Mouse (Mus musculus): ENCODE measurements around the gene Gm9964. TPM values are rescaled to one million over a fixed set of nuclear protein-coding genes. Genes with fewer than 3 reads are reported as not detected.
"Not testable (repeated sequence)": the region's sequence is repeated elsewhere in the genome, so short reads cannot be mapped to it uniquely, and the experiment has no call there.

The Gm9964 gene
- polyA plus RNA-seq, 1 experiment from 2014 or later: not detected

DNA sequence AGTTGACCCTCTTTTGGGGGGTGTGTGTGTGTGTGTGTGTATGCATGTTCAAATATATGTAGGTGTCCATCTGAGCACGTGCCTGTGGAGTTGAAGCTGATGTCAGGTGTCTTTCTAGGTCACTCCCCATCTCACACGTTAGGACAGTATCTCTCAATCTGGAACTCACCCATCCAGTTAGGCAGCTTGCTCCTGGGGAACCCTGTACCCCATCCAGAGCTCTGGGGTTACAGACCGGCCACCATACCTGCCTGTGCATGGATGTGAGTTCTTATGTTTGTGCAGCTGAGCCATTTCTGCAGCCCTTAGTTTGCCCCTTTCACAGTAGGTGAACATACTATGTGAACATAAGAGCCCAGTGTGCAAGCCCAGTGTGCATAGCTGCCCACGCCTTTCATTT lies 23.7 kb downstream of the Gm9964 start:
- Histone ChIP-seq H3K4me2 (replicated peaks) (no peak overlapping the region), H3K36me3 (no peaks in the 10 kb centered on the region), H3K9me3 (no peaks in the 10 kb centered on the region), H3K27ac (no peak overlapping the region), H3K27me3 (replicated peaks) (no peaks in the 10 kb centered on the region), H3K4me3 (no peak overlapping the region), H3K4me1 (no peaks in the 10 kb centered on the region), H3K9ac (no peak overlapping the region)
- WGBS: 67% methylated on average over 4 of the region's 4 CpGs
- no peak for ATAC-seq (ENCODE audit: low FRiP score, low read depth)

DNA sequence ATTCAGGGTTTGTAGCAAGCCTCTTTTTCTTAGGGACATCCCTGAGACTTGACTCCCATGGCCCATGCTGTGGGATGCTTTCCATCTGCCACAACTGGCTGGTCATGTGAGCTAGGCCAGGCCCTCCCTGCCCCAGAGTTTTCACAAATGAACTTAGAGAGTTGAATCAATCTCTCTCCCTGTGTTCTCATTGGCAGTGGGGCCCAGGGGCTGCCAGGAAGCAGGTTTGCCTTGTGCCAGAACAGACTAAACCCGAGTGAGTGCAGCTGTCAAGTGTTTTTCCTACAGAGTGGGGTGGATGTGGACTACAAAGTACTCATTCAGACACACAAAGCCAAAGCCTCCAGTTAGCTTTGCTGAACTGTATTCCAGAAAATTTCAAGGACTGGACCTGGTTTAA lies 29.5 kb downstream of the Gm9964 start:
- Histone ChIP-seq H3K27me3 (replicated peaks) (no peaks in the 10 kb centered on the region), H3K9me3 (no peaks in the 10 kb centered on the region), H3K4me1 (no peaks in the 10 kb centered on the region), H3K27ac (no peak overlapping the region), H3K36me3 (no peaks in the 10 kb centered on the region), H3K9ac (no peak overlapping the region), H3K4me2 (replicated peaks) (no peak overlapping the region), H3K4me3 (no peak overlapping the region)
- ATAC-seq (ENCODE audit: low FRiP score, low read depth): no peak
- WGBS: 26% methylated on average over 1 of the region's 1 CpGs

DNA sequence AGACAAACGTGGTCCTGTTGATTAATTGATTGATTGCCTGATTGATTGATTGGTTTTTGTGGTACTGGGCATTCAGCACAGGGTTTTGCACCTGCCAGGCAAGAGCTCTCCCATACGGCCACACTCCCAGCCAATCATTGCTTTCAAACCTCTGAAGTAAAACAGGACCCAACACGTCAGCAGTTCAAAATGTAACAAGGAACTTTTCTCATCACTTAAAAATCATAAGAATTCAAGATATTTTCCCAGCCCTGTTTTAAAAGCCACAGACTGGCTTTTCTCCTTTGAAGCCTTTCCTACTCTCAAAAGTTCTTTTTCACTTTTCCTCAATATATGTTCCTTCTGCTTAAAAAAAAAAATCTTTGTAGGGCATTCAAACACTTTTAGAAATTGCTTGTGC lies 32.3 kb downstream of the Gm9964 start:
- H3K4me1 ChIP-seq: no peaks in the 10 kb centered on the region
- 57% methylated on average over 3 of the region's 3 CpGs for WGBS
- H3K9me3 ChIP-seq: no peaks in the 10 kb centered on the region
- no peaks in the 10 kb centered on the region for H3K27me3 ChIP-seq (replicated peaks)
- no peak overlapping the region for H3K9ac ChIP-seq
- H3K4me2 ChIP-seq (replicated peaks): no peak overlapping the region
- no peak overlapping the region for H3K27ac ChIP-seq
- H3K36me3 ChIP-seq: no peaks in the 10 kb centered on the region
- ATAC-seq (ENCODE audit: low FRiP score, low read depth): no peak
- H3K4me3 ChIP-seq: no peak overlapping the region

DNA sequence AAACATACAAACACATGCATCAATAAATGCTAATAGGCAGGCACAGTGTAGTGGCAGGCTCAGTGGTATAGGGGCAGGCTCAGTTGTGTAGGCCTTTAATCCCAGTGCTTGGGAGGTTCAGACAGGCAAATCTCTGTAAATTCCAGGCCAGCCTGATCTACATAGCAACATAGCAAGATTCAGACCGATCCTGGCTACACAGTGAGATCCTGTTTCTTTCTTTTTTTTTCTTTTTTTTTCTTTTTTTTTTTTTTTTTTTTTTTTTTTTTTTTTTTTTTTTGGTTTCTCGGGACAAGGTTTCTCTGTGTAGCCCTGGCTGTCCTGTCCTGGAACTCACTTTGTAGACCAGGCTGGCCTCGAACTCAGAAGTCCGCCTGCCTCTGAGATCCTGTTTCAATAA lies 36.6 kb downstream of the Gm9964 start:
- not testable (repeated sequence) for H3K27ac ChIP-seq; H3K4me3 ChIP-seq; H3K9ac ChIP-seq; H3K4me2 ChIP-seq (replicated peaks); ATAC-seq (ENCODE audit: low FRiP score, low read depth); H3K36me3 ChIP-seq; H3K4me1 ChIP-seq; H3K9me3 ChIP-seq; H3K27me3 ChIP-seq (replicated peaks)
- 87% methylated on average over 4 of the region's 4 CpGs for WGBS

DNA sequence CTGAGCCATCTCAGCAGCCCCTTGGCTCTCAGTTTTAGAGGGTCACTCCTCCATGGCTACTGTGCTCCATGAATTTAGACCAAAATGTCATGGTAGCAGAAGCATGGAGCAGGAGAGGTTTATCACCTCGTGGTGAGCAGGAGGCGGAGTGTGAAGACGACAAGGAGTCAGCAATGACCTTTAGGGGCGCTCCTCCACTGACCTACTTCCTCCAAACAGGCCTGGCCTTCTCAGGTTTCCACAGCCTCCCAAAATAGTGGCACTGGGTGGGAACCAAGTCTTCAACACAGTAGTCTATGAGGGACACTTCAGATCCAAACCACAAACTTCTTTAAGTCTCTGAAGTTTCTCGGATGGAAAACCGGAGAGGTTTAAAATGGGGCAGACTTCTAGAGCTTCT lies 38.0 kb downstream of the Gm9964 start:
- no peak for ATAC-seq (ENCODE audit: low FRiP score, low read depth)
- H3K27me3 ChIP-seq (replicated peaks): no peaks in the 10 kb centered on the region
- no peaks in the 10 kb centered on the region for H3K36me3 ChIP-seq
- H3K27ac ChIP-seq: no peak overlapping the region
- H3K4me1 ChIP-seq: no peaks in the 10 kb centered on the region
- no peak overlapping the region for H3K9ac ChIP-seq
- H3K9me3 ChIP-seq: no peaks in the 10 kb centered on the region
- WGBS: 75% methylated on average over 6 of the region's 6 CpGs
- H3K4me2 ChIP-seq (replicated peaks): no peak overlapping the region
- no peak overlapping the region for H3K4me3 ChIP-seq

DNA sequence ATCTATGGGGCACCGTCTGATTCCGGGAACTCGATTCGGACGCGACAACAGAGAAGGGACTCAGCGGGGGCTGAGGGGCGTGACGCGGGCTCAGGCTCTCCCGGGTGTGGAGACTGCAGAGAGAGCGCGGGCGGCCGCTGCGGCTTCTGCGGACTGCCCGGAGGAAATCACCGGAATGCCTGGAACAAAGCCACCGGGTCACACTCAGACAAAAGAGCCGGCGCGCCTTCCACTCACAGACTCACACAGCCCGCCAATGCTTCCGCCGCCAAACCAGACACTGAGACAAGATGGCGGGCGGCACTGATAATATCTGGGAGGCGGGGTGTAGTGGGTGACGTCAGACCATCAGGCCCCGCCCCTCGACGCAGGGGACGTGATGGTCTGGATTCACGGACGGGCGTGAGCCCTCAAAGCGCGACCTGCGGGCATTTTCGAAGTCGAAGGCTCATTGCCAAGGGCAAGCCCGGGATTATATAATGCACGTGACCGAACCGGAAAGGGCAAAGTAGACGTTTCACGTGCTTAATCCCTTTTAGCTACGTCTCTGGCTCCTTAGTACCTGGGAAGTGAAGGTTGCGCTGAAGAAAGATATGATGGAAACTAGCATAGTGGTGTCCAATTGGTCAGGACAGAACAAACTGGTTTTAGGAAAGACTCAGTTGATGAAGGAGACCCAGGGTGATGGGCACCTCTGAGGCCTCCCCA lies 42.2 kb downstream of the Gm9964 start, which contains the start of gene Wsb1:
Gene Wsb1, minus strand, starts transcription at position 281 of the 708 bp plus-strand sequence.
- Histone ChIP-seq H3K4me3 (peak within 1 kb of the TSS; percentile 89), H3K4me1 (peaks cover 18% of the 10 kb centered on the region), H3K27ac (peak within 1 kb of the TSS; percentile 92), H3K4me2 (replicated peaks) (peak within 1 kb of the TSS; percentile 79), H3K9me3 (no peaks in the 10 kb centered on the region), H3K9ac (peak within 1 kb of the TSS; percentile 94), H3K36me3 (peaks cover 17% of the 10 kb centered on the region), H3K27me3 (replicated peaks) (no peaks in the 10 kb centered on the region)
- peak; percentile 97 for ATAC-seq (ENCODE audit: low FRiP score, low read depth)
- 2% methylated on average over 50 of the region's 50 CpGs for WGBS

DNA sequence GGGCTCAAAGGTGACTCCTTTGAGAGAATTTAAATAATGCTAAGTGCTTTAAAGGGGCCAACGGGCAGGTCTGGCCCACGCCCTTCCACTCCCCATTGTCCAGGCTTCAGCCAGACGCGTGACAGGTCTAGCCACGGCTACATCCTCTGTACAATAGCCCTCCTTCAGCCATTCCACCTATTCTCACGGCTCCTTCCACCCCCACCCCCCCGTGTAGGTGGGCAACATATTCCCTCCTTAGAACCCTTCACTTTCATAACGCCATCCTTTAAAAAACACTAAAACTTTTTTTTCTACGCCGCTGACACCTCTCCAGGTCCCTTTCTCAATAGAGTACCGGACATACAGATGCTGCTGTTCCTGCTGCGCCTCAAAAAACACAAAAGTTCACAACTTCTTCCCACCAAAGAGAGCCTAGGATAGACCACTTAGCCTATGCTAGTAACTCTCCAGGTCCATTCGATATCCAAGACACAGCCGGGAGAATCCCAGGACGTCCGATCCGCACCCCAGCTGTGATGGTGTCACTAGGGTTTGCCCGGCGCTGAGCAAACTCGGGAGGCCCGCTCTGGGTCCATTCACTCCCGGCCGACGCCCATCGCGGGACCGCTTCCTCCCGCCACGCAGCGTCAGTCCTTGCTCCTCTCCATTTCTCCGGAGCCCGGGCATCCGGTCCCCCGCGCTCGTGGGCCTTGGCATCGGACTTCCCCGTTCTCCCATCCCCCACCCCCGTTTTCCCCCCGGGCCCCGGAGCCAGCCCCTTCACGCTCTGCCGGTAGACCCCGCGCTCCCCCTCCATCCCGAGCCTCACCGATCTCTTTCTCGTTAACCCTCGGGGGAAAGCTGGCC lies 42.9 kb downstream of the Gm9964 start:
- Histone ChIP-seq H3K4me1 (peaks cover 18% of the 10 kb centered on the region), H3K9me3 (no peaks in the 10 kb centered on the region), H3K27me3 (replicated peaks) (no peaks in the 10 kb centered on the region), H3K4me3 (peak overlapping the region; percentile 89), H3K4me2 (replicated peaks) (peak overlapping the region; percentile 79), H3K27ac (peak overlapping the region; percentile 92), H3K9ac (peak overlapping the region; percentile 94), H3K36me3 (peaks cover 22% of the 10 kb centered on the region)
- peak; percentile 57 for ATAC-seq (ENCODE audit: low FRiP score, low read depth)
- WGBS: 2% methylated on average over 49 of the region's 49 CpGs

DNA sequence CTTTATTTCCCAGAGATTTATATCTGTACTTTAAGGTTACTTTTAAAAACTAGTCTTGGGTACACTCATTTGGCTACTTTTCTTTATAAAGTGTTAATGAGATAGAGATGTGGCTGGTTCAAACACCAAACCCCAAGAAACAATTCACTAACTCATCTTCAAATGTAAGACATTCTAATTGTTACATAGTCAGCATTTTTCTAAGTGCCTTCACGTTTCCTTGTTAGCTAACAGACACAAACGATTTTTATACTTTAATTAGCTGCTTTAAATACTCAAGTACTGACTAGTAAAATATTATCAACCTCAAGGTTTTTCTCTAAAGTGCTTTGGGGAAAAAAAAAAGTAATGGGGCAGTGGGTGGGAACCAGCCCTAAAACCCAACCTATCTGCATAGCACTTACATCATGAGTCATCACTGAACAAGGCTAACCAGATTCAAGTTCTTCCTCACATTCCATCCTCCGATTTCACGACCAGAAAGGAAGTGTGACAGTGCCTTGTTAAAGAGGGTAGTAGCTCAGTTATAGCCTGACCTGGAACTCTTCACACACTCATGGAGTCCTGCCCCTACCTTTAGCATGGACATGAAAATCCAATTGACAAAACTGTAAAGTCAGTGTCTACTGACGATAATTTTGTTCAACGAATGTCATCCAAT lies 43.7 kb downstream of the Gm9964 start:
- peak overlapping the region; percentile 79 for H3K4me2 ChIP-seq (replicated peaks)
- 35% methylated on average over 6 of the region's 6 CpGs for WGBS
- peak overlapping the region; percentile 94 for H3K9ac ChIP-seq
- peaks cover 23% of the 10 kb centered on the region for H3K36me3 ChIP-seq
- H3K9me3 ChIP-seq: no peaks in the 10 kb centered on the region
- H3K27ac ChIP-seq: no peak overlapping the region
- H3K27me3 ChIP-seq (replicated peaks): no peaks in the 10 kb centered on the region
- peaks cover 18% of the 10 kb centered on the region for H3K4me1 ChIP-seq
- peak overlapping the region; percentile 89 for H3K4me3 ChIP-seq
- ATAC-seq (ENCODE audit: low FRiP score, low read depth): no peak

Other genes with a start within 250 kb of the Gm9964 start
- 3.7 and 5.7 TPM in 2 replicates for gene Ksr1, start 150.5 kb downstream of the Gm9964 start, polyA plus RNA-seq (2016; fragmentation: Nextera tagmentation; extraction: Ambion mirVana)
- gene Wsb1, start 42.2 kb downstream of the Gm9964 start, polyA plus RNA-seq (2016; fragmentation: Nextera tagmentation; extraction: Ambion mirVana): 512 and 565 TPM in 2 replicates
- 8.2 and 9.0 TPM in 2 replicates for gene Nf1, start 42.8 kb upstream of the Gm9964 start, polyA plus RNA-seq (2016; fragmentation: Nextera tagmentation; extraction: Ambion mirVana)
- gene Omg, start 207.2 kb upstream of the Gm9964 start, polyA plus RNA-seq (2016; fragmentation: Nextera tagmentation; extraction: Ambion mirVana): 0.61 and 0.72 TPM in 2 replicates
- 0.37 TPM in 1 of 2 replicates, not detected in the other for gene Evi2b, start 226.9 kb upstream of the Gm9964 start, polyA plus RNA-seq (2016; fragmentation: Nextera tagmentation; extraction: Ambion mirVana)
- 0.74 and 1.3 TPM in 2 replicates for gene Evi2, start 233.7 kb upstream of the Gm9964 start, polyA plus RNA-seq (2016; fragmentation: Nextera tagmentation; extraction: Ambion mirVana)
- gene Evi2a, start 233.7 kb upstream of the Gm9964 start, polyA plus RNA-seq (2016; fragmentation: Nextera tagmentation; extraction: Ambion mirVana): 3.0 and 4.3 TPM in 2 replicates

Data from neural tube, embryonic 12.5 days (tissue).